Mouse (Mus musculus): ENCODE measurements around the gene Odf2l.

The Odf2l gene

GRCm38 (mm10) chr3:145140236-145140635 is 21.8 kb downstream of the Odf2l start:
- DNase-seq (ENCODE audit: low spot score in 2 of 2) = no peak

DNA sequence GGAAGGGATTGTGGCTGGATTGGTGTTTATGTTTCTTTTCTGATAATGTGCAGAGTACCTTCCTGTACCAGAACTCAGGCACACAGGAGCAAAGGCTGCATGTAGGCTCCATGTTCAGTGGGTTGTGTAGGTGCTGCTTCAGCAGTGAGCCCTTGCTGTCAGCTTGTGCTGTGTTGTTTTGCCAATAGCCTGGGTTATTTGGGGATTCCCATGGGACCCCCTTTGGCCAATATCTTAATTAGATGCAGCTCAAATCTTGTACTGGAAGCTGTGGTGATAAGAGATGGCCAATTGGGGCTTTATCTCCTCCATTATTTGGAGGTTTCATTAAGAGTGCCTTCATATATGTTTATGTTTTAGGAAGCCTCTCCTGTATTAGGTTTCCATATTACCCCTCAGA is 24.5 kb downstream of the Odf2l start:
- no peak for DNase-seq (ENCODE audit: low spot score in 2 of 2)

DNA sequence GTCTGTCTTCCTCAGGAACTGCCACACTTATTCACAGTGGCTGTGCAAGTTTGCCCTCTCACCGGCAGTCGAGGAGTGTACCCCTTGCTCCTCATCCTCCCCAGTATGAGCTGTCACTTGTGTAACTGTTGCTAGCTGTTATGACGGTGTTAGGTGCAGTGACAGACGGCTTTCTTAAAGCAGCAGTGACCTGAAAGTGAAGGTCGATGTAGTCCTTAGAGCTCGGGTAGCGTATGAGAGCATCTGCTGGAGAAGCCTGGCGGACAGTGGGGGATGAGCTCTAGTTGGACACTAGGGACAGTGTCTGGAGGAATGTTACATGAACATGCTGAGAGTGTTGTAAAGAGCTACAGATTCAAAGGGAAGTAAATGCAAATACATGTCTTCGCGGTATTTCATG is 25.5 kb downstream of the Odf2l start:
- no peak for DNase-seq (ENCODE audit: low spot score in 2 of 2)

- no peak for DNase-seq (ENCODE audit: low spot score in 2 of 2)
Observed at GRCm38 (mm10) chr3:145146871-145147270, 28.5 kb downstream of the Odf2l start.

DNA sequence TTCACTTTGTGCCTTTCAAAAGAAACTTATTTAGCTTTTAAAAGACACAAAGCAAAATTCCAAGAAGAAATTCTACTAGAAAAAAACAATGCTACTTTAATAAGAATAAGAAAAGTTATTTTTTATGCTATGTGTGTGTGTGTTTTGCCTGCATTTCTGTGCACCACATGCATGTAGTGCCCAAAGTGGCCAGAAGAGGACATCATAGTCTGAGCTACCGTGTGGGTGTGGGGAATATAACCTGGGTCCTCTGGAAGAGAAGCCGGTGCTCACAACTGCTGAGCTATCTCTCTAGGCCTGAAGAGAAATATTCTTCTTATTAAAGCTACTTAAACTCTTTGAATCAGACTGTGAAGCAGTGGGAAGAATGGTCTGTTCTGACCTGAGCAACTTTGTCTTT is 29.1 kb downstream of the Odf2l start:
- DNase-seq (ENCODE audit: low spot score in 2 of 2) = no peak

GRCm38 (mm10) chr3:145147952-145148351 is 29.6 kb downstream of the Odf2l start:
- DNase-seq (ENCODE audit: low spot score in 2 of 2) = no peak

DNA sequence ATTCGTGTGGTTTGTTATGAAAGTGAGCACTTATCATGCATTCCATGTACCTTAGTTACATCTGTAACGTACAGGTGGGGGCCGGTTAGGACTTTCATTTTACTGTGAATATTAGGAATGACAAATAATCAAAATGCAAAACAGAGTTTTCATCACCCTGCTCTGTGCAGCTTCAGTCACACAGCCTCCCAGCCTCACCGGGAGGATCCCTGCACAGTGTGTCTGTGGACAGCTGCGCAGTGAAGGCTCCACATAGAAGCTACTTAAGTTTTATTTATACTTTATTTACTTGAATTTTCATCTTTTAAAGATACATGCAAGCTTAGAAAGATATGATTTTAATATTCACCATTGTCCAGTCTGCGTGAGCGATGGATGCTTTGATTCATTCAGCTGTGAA is 32.7 kb downstream of the Odf2l start:
- no peak for DNase-seq (ENCODE audit: low spot score in 2 of 2)

DNA sequence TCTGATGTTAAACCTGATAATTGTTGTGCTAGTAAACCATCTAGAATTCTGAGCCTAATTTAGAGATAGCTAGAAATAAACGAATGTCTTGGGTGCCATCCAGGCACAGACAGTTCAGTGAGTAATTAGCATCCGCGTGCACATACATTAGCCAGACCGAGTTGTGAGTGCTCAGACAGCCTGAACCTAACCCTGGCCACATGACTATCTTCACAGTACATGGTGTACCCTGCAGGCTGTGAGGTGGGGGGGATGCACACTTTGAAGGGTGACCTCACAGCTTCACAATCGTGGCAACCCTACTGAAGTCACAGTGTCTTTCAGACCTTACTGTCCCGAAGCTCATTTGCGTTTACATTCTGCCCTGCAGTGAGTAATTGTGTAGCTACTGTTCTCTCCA is 33.5 kb downstream of the Odf2l start:
- DNase-seq (ENCODE audit: low spot score in 2 of 2) = no peak

DNA sequence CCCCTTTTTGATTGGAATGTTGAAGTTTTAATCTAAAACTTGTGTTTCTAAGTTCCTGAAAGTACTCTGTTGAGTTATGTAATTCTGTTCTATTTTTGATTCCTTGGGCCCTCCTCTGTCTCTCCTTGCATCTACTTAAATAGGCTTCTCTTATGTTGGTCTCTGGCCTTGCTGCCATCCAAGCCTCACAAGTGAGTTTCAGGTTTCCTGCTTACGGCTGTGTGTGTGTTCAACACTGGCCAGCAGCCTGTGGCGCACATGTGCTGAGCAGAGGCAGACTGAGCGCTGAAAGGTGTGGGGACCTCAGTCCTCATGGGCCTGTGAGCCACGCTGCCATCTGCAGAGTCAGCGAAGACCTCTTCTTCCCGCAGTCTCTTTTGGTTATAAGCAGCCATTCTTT is 38.5 kb downstream of the Odf2l start:
- no peak for DNase-seq (ENCODE audit: low spot score in 2 of 2)

- DNase-seq (ENCODE audit: low spot score in 2 of 2) = no peak
Observed at GRCm38 (mm10) chr3:145158441-145158840, 40.1 kb downstream of the Odf2l start.

DNA sequence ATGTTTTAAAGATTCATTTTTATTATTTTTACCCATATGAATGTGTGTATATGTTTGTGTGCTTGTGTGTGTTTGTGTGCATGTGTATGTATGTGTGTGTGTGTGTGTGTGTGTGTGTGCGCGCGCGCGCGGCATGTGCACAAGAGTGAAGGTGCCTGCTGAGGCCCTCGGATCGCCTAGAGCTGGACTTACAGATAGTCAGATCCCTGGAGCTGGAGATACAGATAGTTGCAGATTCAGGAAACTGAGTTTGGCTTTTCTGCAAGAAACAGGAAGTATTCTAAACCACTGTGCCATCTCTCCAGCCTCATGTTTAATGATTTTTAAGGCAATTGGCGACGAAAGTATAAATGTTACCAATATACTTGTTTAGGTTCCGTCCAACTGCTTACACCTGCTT is 48.4 kb downstream of the Odf2l start:
- no peak for DNase-seq (ENCODE audit: low spot score in 2 of 2)

DNA sequence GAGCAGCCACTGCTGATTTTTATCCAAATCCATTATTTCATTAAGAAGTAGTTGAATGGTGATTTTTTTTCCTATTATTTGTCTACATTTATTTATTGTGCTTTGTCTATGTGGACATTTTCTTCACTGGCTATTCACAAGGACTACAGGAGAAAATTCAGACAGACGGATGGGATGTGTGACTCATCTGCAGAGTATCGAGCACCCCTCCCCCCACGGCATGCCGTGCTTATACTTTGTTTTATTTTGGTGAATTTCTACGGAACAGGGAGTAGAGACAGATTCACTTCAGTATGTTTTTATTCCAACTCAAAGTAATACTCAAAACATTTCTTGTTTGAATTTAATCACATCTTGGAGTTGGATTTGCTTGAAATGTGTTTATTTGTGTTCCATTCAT is 49.4 kb downstream of the Odf2l start:
- DNase-seq (ENCODE audit: low spot score in 2 of 2) = no peak

DNA sequence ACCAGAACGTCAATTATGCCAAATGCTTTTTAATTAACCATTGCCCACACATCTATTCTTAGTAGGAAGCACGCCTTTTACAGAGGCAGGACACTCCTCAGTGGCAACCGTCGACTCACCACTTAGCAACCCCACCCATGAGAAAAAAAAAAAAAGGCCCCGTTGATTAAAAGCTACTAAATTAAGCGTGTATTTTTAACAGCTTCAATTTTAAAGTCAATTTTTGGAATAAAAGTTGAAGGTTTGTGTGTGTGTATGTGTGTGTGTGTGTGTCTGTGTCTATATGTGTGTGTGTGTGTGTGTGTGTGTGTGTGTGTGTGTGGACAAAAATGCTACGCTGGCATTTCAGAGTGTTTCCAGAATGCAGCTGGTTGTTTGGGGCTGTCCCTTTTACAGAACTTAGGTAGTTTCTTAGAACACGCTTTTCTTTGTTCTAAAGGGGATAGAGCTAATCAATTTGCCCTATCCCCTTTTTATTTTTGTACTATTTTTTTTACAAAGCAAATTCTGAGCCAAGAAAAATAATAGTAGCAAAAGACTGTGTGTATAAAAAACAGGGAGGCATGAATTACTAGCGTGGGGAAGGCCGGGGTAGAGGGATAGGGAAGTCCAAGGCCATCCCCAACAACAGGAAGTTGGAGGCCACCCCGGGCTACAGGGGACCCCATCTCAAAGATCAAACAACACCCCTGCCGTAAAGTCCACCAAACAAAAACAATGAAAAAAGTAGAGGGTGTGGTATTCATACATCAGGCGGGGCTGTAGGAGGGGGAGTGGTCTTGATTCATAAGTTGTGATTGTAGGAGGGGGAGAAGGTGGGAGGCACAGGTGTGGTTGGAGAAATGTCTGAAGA is 50.7 kb downstream of the Odf2l start:
- DNase-seq (ENCODE audit: low spot score in 2 of 2) = no peak

GRCm38 (mm10) chr3:145170028-145170427 is 51.6 kb downstream of the Odf2l start:
- no peak for DNase-seq (ENCODE audit: low spot score in 2 of 2)

DNA sequence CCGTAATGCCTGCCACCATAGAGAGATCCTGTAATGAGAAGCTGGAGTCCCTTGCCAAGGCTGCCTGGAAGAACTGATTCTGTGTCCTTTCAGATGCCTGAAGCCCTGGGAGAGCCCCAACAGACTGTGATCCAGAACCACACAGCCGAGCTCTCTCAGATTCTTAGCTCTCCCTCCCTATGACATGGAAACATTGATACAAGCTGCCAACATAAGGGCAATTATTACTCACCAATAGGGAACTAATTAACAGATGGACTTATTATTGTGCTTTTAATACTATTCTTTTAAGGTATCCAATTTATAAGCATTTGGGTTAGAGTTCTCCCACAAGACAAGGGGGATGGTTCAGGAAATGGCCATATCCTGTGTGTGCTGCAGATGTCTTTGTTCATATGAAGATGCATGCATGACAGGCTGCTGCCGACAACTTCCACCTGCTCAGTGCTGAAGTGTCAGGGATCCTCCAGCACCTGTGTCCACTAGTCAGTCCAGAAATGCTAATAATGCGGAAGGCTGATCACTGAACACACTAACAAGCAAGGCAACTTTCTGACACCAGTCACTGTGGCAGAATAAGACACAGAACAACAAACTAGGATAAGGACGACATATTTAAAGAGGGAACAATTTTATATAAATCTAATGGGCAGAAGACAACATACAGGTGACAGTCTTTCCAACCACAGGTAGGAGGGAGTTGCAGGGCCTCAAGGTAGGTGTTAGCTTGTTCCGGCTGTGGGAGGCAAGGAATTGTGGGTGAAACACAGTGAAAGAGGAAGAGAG is 52.4 kb downstream of the Odf2l start:
- DNase-seq (ENCODE audit: low spot score in 2 of 2) = no peak

GRCm38 (mm10) chr3:145171390-145172060 is 53.1 kb downstream of the Odf2l start:
- no peak for DNase-seq (ENCODE audit: low spot score in 2 of 2)

GRCm38 (mm10) chr3:145184645-145185044 is 66.3 kb downstream of the Odf2l start:
- DNase-seq (ENCODE audit: low spot score in 2 of 2) = no peak

DNA sequence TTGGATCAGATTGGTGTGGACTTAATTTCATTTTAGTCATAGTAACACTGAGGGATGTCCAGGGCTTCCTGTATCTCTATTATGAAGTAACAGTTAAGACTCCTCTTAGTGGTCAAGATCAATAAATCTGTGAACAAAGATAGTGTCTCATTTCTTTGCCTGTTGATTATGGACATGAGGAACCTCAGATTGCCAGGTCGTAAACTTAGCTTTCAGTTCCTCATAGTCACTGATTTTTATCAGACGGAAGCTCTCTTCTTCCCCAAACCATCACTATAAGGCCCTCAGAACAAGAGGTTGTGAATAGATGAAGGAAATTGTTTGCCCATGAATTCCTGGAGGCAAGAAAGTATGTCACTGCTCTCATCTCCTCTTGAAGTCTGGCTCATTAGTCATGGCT is 73.6 kb downstream of the Odf2l start:
- DNase-seq (ENCODE audit: low spot score in 2 of 2) = no peak

DNA sequence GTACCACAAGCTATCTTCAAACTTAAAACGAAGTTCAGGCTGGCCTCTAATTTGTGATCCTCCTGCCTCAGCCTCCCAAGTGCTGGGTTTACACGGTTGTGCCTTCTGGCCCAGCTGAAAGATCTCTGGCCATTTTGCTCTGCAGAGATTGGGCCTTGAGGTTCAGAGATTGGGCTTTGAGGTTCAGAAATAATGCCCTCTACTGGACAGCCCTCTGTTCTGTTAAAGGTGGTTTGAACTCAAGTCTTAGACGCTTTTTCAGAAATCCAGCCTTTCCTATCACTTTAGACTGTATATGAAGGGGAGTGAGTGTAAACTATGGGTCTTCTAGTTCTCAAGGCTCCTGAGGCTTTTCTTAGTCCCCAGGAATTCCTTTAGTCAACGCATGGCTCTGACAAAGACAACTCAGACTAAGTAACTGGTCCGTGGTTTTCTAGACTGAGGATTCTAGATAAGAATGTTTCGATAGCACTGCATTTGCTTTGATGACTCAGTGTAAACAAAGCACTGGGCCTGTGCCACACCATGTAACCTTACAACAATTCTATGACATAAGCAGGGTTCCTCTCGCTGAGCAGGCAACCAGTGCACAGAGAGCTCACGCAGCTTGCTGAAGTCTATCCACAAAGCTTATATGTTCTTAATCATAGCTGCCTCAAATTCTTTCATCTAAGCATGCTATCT is 77.0 kb downstream of the Odf2l start:
- no peak for DNase-seq (ENCODE audit: low spot score in 2 of 2)

GRCm38 (mm10) chr3:145198050-145198449 is 79.7 kb downstream of the Odf2l start:
- no peak for DNase-seq (ENCODE audit: low spot score in 2 of 2)

All from spleen, postnatal 10 days (tissue).